Mouse (Mus musculus): ENCODE results near the gene Arhgap31. TPM values are rescaled to one million over a fixed set of nuclear protein-coding genes. Genes with fewer than 3 reads are reported as not detected.

The Arhgap31 gene
- polyA plus RNA-seq, 1 experiment from 2014 or later: 36.1 TPM

- Histone ChIP-seq H3K4me3 (no peak overlapping the region), H3K36me3 (peaks cover 40% of the 10 kb centered on the region), H3K9me3 (replicated peaks) (no peaks in the 10 kb centered on the region), H3K4me1 (replicated peaks) (no peaks in the 10 kb centered on the region), H3K4me2 (no peak overlapping the region), H3K27me3 (no peaks in the 10 kb centered on the region), H3K9ac (no peak overlapping the region), H3K27ac (no peak overlapping the region)
- WGBS: 87% methylated on average over 2 of the region's 2 CpGs
- ATAC-seq (replicated peaks; ENCODE audit: insufficient number of reproducible peaks, insufficient read depth, low FRiP score, low read depth): no peak
Measured at GRCm38 (mm10) chr16:38596099-38596498, 117.0 kb downstream of the Arhgap31 start.

GRCm38 (mm10) chr16:38594435-38594834 is 118.6 kb downstream of the Arhgap31 start:
- H3K4me3 ChIP-seq: no peak overlapping the region
- peaks cover 24% of the 10 kb centered on the region for H3K36me3 ChIP-seq
- H3K27ac ChIP-seq: no peak overlapping the region
- no peaks in the 10 kb centered on the region for H3K4me1 ChIP-seq (replicated peaks)
- ATAC-seq (replicated peaks; ENCODE audit: insufficient number of reproducible peaks, insufficient read depth, low FRiP score, low read depth): no peak
- H3K9me3 ChIP-seq (replicated peaks): no peaks in the 10 kb centered on the region
- no peak overlapping the region for H3K4me2 ChIP-seq
- 48% methylated on average over 1 of the region's 1 CpGs for WGBS
- no peaks in the 10 kb centered on the region for H3K27me3 ChIP-seq
- H3K9ac ChIP-seq: no peak overlapping the region

- Histone ChIP-seq H3K9ac (no peak overlapping the region), H3K36me3 (peaks cover 19% of the 10 kb centered on the region), H3K4me2 (no peak overlapping the region), H3K27me3 (no peaks in the 10 kb centered on the region), H3K4me1 (replicated peaks) (no peaks in the 10 kb centered on the region), H3K27ac (no peak overlapping the region), H3K9me3 (replicated peaks) (no peaks in the 10 kb centered on the region), H3K4me3 (no peak overlapping the region)
- ATAC-seq (replicated peaks; ENCODE audit: insufficient number of reproducible peaks, insufficient read depth, low FRiP score, low read depth): no peak
- 93% methylated on average over 4 of the region's 4 CpGs for WGBS
Measured at GRCm38 (mm10) chr16:38592946-38593345, 120.1 kb downstream of the Arhgap31 start.

GRCm38 (mm10) chr16:38592026-38592678 is 120.9 kb downstream of the Arhgap31 start:
- H3K27me3 ChIP-seq: no peaks in the 10 kb centered on the region
- H3K4me2 ChIP-seq: no peak overlapping the region
- no peak overlapping the region for H3K9ac ChIP-seq
- H3K4me1 ChIP-seq (replicated peaks): no peaks in the 10 kb centered on the region
- no peak for ATAC-seq (replicated peaks; ENCODE audit: insufficient number of reproducible peaks, insufficient read depth, low FRiP score, low read depth)
- 77% methylated on average over 12 of the region's 12 CpGs for WGBS
- no peaks in the 10 kb centered on the region for H3K9me3 ChIP-seq (replicated peaks)
- no peak overlapping the region for H3K4me3 ChIP-seq
- peaks cover 26% of the 10 kb centered on the region; the same call in 1 of the 2 replicates for H3K36me3 ChIP-seq
- no peak overlapping the region for H3K27ac ChIP-seq

GRCm38 (mm10) chr16:38591506-38591905 is 121.6 kb downstream of the Arhgap31 start:
- ATAC-seq (replicated peaks; ENCODE audit: insufficient number of reproducible peaks, insufficient read depth, low FRiP score, low read depth): no peak
- H3K9ac ChIP-seq: no peak overlapping the region
- H3K36me3 ChIP-seq: peaks cover 30% of the 10 kb centered on the region
- H3K27ac ChIP-seq: no peak overlapping the region
- no peaks in the 10 kb centered on the region for H3K9me3 ChIP-seq (replicated peaks)
- no peak overlapping the region for H3K4me3 ChIP-seq
- WGBS: 56% methylated on average over 3 of the region's 3 CpGs
- no peaks in the 10 kb centered on the region for H3K4me1 ChIP-seq (replicated peaks)
- no peak overlapping the region for H3K4me2 ChIP-seq
- H3K27me3 ChIP-seq: no peaks in the 10 kb centered on the region

GRCm38 (mm10) chr16:38587572-38587971 is 125.5 kb downstream of the Arhgap31 start:
- ATAC-seq (replicated peaks; ENCODE audit: insufficient number of reproducible peaks, insufficient read depth, low FRiP score, low read depth): no peak
- Histone ChIP-seq H3K4me1 (replicated peaks) (no peaks in the 10 kb centered on the region), H3K27me3 (no peaks in the 10 kb centered on the region), H3K27ac (no peak overlapping the region), H3K9me3 (replicated peaks) (no peaks in the 10 kb centered on the region), H3K36me3 (peaks cover 67% of the 10 kb centered on the region), H3K9ac (no peak overlapping the region), H3K4me2 (no peak overlapping the region), H3K4me3 (no peak overlapping the region)
- 90% methylated on average over 4 of the region's 4 CpGs for WGBS

- peaks cover 70% of the 10 kb centered on the region for H3K36me3 ChIP-seq
- no peaks in the 10 kb centered on the region for H3K4me1 ChIP-seq (replicated peaks)
- no peak for ATAC-seq (replicated peaks; ENCODE audit: insufficient number of reproducible peaks, insufficient read depth, low FRiP score, low read depth)
- H3K27ac ChIP-seq: no peak overlapping the region
- H3K9ac ChIP-seq: no peak overlapping the region
- H3K9me3 ChIP-seq (replicated peaks): no peaks in the 10 kb centered on the region
- H3K4me3 ChIP-seq: no peak overlapping the region
- 56% methylated on average over 5 of the region's 5 CpGs for WGBS
- no peak overlapping the region for H3K4me2 ChIP-seq
- H3K27me3 ChIP-seq: no peaks in the 10 kb centered on the region
Measured at GRCm38 (mm10) chr16:38587163-38587562, 125.9 kb downstream of the Arhgap31 start.

GRCm38 (mm10) chr16:38585186-38585585 is 127.9 kb downstream of the Arhgap31 start:
- H3K4me1 ChIP-seq (replicated peaks): no peaks in the 10 kb centered on the region
- H3K9ac ChIP-seq: no peak overlapping the region
- no peak for ATAC-seq (replicated peaks; ENCODE audit: insufficient number of reproducible peaks, insufficient read depth, low FRiP score, low read depth)
- H3K27me3 ChIP-seq: no peaks in the 10 kb centered on the region
- H3K4me2 ChIP-seq: no peak overlapping the region
- no peak overlapping the region for H3K4me3 ChIP-seq
- H3K27ac ChIP-seq: no peak overlapping the region
- 86% methylated on average over 5 of the region's 5 CpGs for WGBS
- H3K36me3 ChIP-seq: peaks cover 73% of the 10 kb centered on the region
- no peaks in the 10 kb centered on the region for H3K9me3 ChIP-seq (replicated peaks)

- H3K9me3 ChIP-seq (replicated peaks): no peaks in the 10 kb centered on the region
- no peak overlapping the region for H3K9ac ChIP-seq
- H3K4me3 ChIP-seq: no peak overlapping the region
- no peaks in the 10 kb centered on the region for H3K4me1 ChIP-seq (replicated peaks)
- ATAC-seq (replicated peaks; ENCODE audit: insufficient number of reproducible peaks, insufficient read depth, low FRiP score, low read depth): no peak
- H3K27ac ChIP-seq: no peak overlapping the region
- 79% methylated on average over 7 of the region's 7 CpGs for WGBS
- H3K4me2 ChIP-seq: no peak overlapping the region
- peaks cover 76% of the 10 kb centered on the region for H3K36me3 ChIP-seq
- no peaks in the 10 kb centered on the region for H3K27me3 ChIP-seq
Measured at GRCm38 (mm10) chr16:38584761-38585160, 128.3 kb downstream of the Arhgap31 start.

- Histone ChIP-seq H3K4me2 (no peak overlapping the region), H3K4me1 (replicated peaks) (no peaks in the 10 kb centered on the region), H3K27ac (no peak overlapping the region), H3K9ac (no peak overlapping the region), H3K27me3 (no peaks in the 10 kb centered on the region), H3K36me3 (peaks cover 58% of the 10 kb centered on the region), H3K9me3 (replicated peaks) (no peaks in the 10 kb centered on the region), H3K4me3 (no peak overlapping the region)
- 89% methylated on average over 3 of the region's 3 CpGs for WGBS
- ATAC-seq (replicated peaks; ENCODE audit: insufficient number of reproducible peaks, insufficient read depth, low FRiP score, low read depth): no peak
Measured at GRCm38 (mm10) chr16:38571481-38571880, 141.6 kb downstream of the Arhgap31 start.

- no peak overlapping the region for H3K9ac ChIP-seq
- peaks cover 12% of the 10 kb centered on the region for H3K4me1 ChIP-seq (replicated peaks)
- no peak for ATAC-seq (replicated peaks; ENCODE audit: insufficient number of reproducible peaks, insufficient read depth, low FRiP score, low read depth)
- peaks cover 46% of the 10 kb centered on the region for H3K36me3 ChIP-seq
- H3K9me3 ChIP-seq (replicated peaks): no peaks in the 10 kb centered on the region
- H3K4me2 ChIP-seq: no peak overlapping the region
- 94% methylated on average over 5 of the region's 5 CpGs for WGBS
- H3K4me3 ChIP-seq: no peak overlapping the region
- no peaks in the 10 kb centered on the region for H3K27me3 ChIP-seq
- H3K27ac ChIP-seq: no peak overlapping the region
Measured at GRCm38 (mm10) chr16:38568192-38568591, 144.9 kb downstream of the Arhgap31 start.

- Histone ChIP-seq H3K9me3 (replicated peaks) (no peaks in the 10 kb centered on the region), H3K27ac (no peak overlapping the region), H3K4me2 (peak overlapping the region; percentile 73), H3K36me3 (peaks cover 16% of the 10 kb centered on the region), H3K9ac (peak overlapping the region; percentile 90), H3K27me3 (peaks cover 13% of the 10 kb centered on the region; the same call in 1 of the 2 replicates), H3K4me1 (replicated peaks) (peaks cover 15% of the 10 kb centered on the region), H3K4me3 (peak overlapping the region; percentile 90)
- no peak for ATAC-seq (replicated peaks; ENCODE audit: insufficient number of reproducible peaks, insufficient read depth, low FRiP score, low read depth)
- WGBS: 24% methylated on average over 10 of the region's 10 CpGs
Measured at GRCm38 (mm10) chr16:38563516-38563915, 149.6 kb downstream of the Arhgap31 start.
